Comparison of ENCODE assay signal across 26 mouse cellular contexts in genomic region chr7:111787921-111788320, GRCm38 (mm10). TPM values are rescaled to one million over a fixed set of nuclear protein-coding genes. Genes with fewer than 3 reads are reported as not detected.
A peak's percentile ranks its signal among the peaks of the same experiment; 100 is the strongest.
DNase-seq lines count a peak whose midpoint lies in the region; ATAC-seq and TF ChIP-seq lines count a peak whose summit lies in the region.
"Had no signal": no experiment of that assay in that cellular context is flagged by ENCODE, and none has a peak within 500 bp of the region (broad histone marks: within the 10 kb centered on the region; RNA-seq: fewer than 3 reads in every experiment).

No protein-coding gene starts in this region.

- 0 out of 2 replicates have a peak, but pooled peaks cover 7% of the 10 kb centered on the region for H3K4me1 ChIP-seq in kidney, postnatal 0 days (replicated peaks; ENCODE audit: insufficient read depth, low read length)
- H3K4me1 ChIP-seq in kidney, embryonic 14.5 days (ENCODE audit: control insufficient read depth, insufficient read depth, low read length): peaks cover 10% of the 10 kb centered on the region; the same call in 1 of the 2 replicates
- H3K4me1 ChIP-seq in lung, embryonic 15.5 days: peaks cover 31% of the 10 kb centered on the region
- H3K4me1 ChIP-seq in lung, postnatal 0 days (ENCODE audit: insufficient read depth, low read depth, low read length): no peaks in the 10 kb centered on the region; the same call in 1 of the 2 replicates
- H3K4me1 ChIP-seq: embryonic facial prominence, embryonic 15.5 days had no signal

- TF ChIP-seq CTCF in kidney, postnatal 0 days (IDR thresholded peaks at IDR 0.05; ENCODE audit: low read depth): no peak
- TF ChIP-seq CTCF in lung, postnatal 0 days (IDR thresholded peaks at IDR 0.05): no peak
- no peak for TF ChIP-seq CTCF in left cerebral cortex, adult 2 months (IDR thresholded peaks at IDR 0.05)

- no peak overlapping the region for H3K27ac ChIP-seq in kidney, postnatal 0 days
- no peak overlapping the region for H3K27ac ChIP-seq in kidney, embryonic 14.5 days (ENCODE audit: low read depth, low read length)
- H3K27ac ChIP-seq in lung, embryonic 15.5 days: no peak overlapping the region
- H3K27ac ChIP-seq in lung, postnatal 0 days (ENCODE audit: low read length): no peak overlapping the region
- H3K27ac ChIP-seq in left cerebral cortex, adult 2 months: no peak overlapping the region
- H3K27ac ChIP-seq: embryonic facial prominence, embryonic 13.5 days; embryonic facial prominence, embryonic 15.5 days; forebrain, embryonic 10.5 days; forebrain, embryonic 12.5 days had no signal

- no peak for ATAC-seq in kidney, postnatal 0 days (replicated peaks; ENCODE audit: low FRiP score, low read depth)
- ATAC-seq in kidney, embryonic 14.5 days (ENCODE audit: low FRiP score, low TSS enrichment): no peak; the same call in 1 of the 2 replicates
- ATAC-seq in lung, embryonic 15.5 days (ENCODE audit: borderline replicate concordance, extremely low read depth, low FRiP score, low TSS enrichment): peak; percentile 50; the same call in 1 of the 2 replicates
- ATAC-seq in lung, postnatal 0 days: peak; percentile 61
- ATAC-seq: forebrain, embryonic 14.5 days had no signal

- H3K27me3 ChIP-seq in kidney, postnatal 0 days (ENCODE audit: insufficient read depth, low read length): no peaks in the 10 kb centered on the region
- H3K27me3 ChIP-seq in kidney, embryonic 14.5 days (ENCODE audit: control insufficient read depth, insufficient read depth, low read length): no peaks in the 10 kb centered on the region
- no peaks in the 10 kb centered on the region for H3K27me3 ChIP-seq in lung, embryonic 15.5 days
- no peaks in the 10 kb centered on the region for H3K27me3 ChIP-seq in lung, postnatal 0 days (replicated peaks; ENCODE audit: insufficient read depth, low read length)
- H3K27me3 ChIP-seq: embryonic facial prominence, embryonic 13.5 days; embryonic facial prominence, embryonic 15.5 days had no signal

- no peaks in the 10 kb centered on the region for H3K36me3 ChIP-seq in kidney, postnatal 0 days (ENCODE audit: insufficient read depth, low read length)
- no peaks in the 10 kb centered on the region for H3K36me3 ChIP-seq in kidney, embryonic 14.5 days (ENCODE audit: control insufficient read depth, insufficient read depth, low read length)
- H3K36me3 ChIP-seq in lung, embryonic 15.5 days: no peaks in the 10 kb centered on the region
- H3K36me3 ChIP-seq in lung, postnatal 0 days (ENCODE audit: insufficient read depth, low read length): no peaks in the 10 kb centered on the region
- H3K36me3 ChIP-seq: embryonic facial prominence, embryonic 13.5 days; embryonic facial prominence, embryonic 15.5 days; forebrain, embryonic 10.5 days; forebrain, embryonic 12.5 days had no signal

- no peak for TF ChIP-seq EP300 in lung, postnatal 0 days (IDR thresholded peaks at IDR 0.05)

- 23% methylated on average over 2 of the region's 2 CpGs for WGBS in kidney, postnatal 0 days
- 45% methylated on average over 2 of the region's 2 CpGs for WGBS in kidney, embryonic 14.5 days
- WGBS in lung, embryonic 15.5 days: 23% methylated on average over 2 of the region's 2 CpGs
- 24% methylated on average over 2 of the region's 2 CpGs for WGBS in lung, postnatal 0 days

- no peak overlapping the region for H3K4me2 ChIP-seq in kidney, postnatal 0 days (ENCODE audit: low read length)
- H3K4me2 ChIP-seq in kidney, embryonic 14.5 days (replicated peaks; ENCODE audit: low read depth, low read length): no peak overlapping the region
- H3K4me2 ChIP-seq in lung, embryonic 15.5 days: peak overlapping the region; percentile 16; the same call in 1 of the 2 replicates
- H3K4me2 ChIP-seq in lung, postnatal 0 days (replicated peaks; ENCODE audit: low read depth, low read length): no peak overlapping the region
- H3K4me2 ChIP-seq: embryonic facial prominence, embryonic 13.5 days; embryonic facial prominence, embryonic 15.5 days; forebrain, embryonic 12.5 days had no signal

- no peak overlapping the region for H3K4me3 ChIP-seq in kidney, postnatal 0 days (replicated peaks; ENCODE audit: low read depth, low read length)
- no peak overlapping the region for H3K4me3 ChIP-seq in kidney, embryonic 14.5 days (ENCODE audit: low read length)
- H3K4me3 ChIP-seq in lung, embryonic 15.5 days: no peak overlapping the region
- H3K4me3 ChIP-seq in lung, postnatal 0 days (ENCODE audit: low read depth, low read length): no peak overlapping the region
- no peak overlapping the region for H3K4me3 ChIP-seq in left cerebral cortex, adult 2 months
- H3K4me3 ChIP-seq: embryonic facial prominence, embryonic 13.5 days; embryonic facial prominence, embryonic 15.5 days; erythroblast, embryonic 14.5 days; forebrain, embryonic 10.5 days; forebrain, embryonic 12.5 days had no signal

- intact Hi-C loops in left cerebral cortex, adult 2 months (cut with DNase I): no loop called here

- no peak overlapping the region for H3K9ac ChIP-seq in kidney, postnatal 0 days (ENCODE audit: low read depth, low read length)
- H3K9ac ChIP-seq in kidney, embryonic 14.5 days (ENCODE audit: low read depth, low read length): no peak overlapping the region
- H3K9ac ChIP-seq in lung, embryonic 15.5 days: no peak overlapping the region
- H3K9ac ChIP-seq in lung, postnatal 0 days (replicated peaks; ENCODE audit: low read depth): no peak overlapping the region
- H3K9ac ChIP-seq: embryonic facial prominence, embryonic 13.5 days; embryonic facial prominence, embryonic 15.5 days; forebrain, embryonic 12.5 days had no signal

- peak; percentile 40 for DNase-seq in kidney, postnatal 0 days (ENCODE audit: low spot score)
- DNase-seq in lung, postnatal 14 days: no peak
- peak; percentile 61 for DNase-seq in lung, postnatal 0 days (ENCODE audit: low spot score)
- no peak for DNase-seq in lung, postnatal 25 days (ENCODE audit: low spot score)
- DNase-seq in lung, postnatal 36 days: peak; percentile 24
- no peak for DNase-seq in left cerebral cortex, adult 2 months (ENCODE audit: extremely low spot score in 1 of 2, low spot score in 2 of 2)
- DNase-seq: adrenal gland, adult 2 months; adrenal gland, postnatal 10 days; adrenal gland, postnatal 25 days; cerebellum, adult 11 months; cerebellum, adult 18-20 months; cerebellum, adult 8-10 months; cerebellum, adult 9-11 months; cerebellum, postnatal 14 days; cerebellum, postnatal 36 days; embryo, embryonic 11 days had no signal

- no peaks in the 10 kb centered on the region for H3K9me3 ChIP-seq in kidney, postnatal 0 days (replicated peaks; ENCODE audit: low read length)
- H3K9me3 ChIP-seq in kidney, embryonic 14.5 days (ENCODE audit: control insufficient read depth, low read length): no peaks in the 10 kb centered on the region
- H3K9me3 ChIP-seq in lung, embryonic 15.5 days: no peaks in the 10 kb centered on the region
- no peaks in the 10 kb centered on the region for H3K9me3 ChIP-seq in lung, postnatal 0 days (ENCODE audit: low read length)
- H3K9me3 ChIP-seq: embryonic facial prominence, embryonic 13.5 days; embryonic facial prominence, embryonic 15.5 days; forebrain, embryonic 10.5 days; forebrain, embryonic 12.5 days had no signal

RNA-seq across cellular contexts. Expression of gene Galnt18, which starts 8.1 kb away (rescaled TPM):
- polyA plus RNA-seq in kidney, postnatal 0 days (2015; fragmentation: Nextera tagmentation; extraction: Ambion mirVana): 52.1 and 53.3 TPM in 2 replicates
- polyA plus RNA-seq in kidney, embryonic 14.5 days (2014; fragmentation: Nextera tagmentation; extraction: Ambion mirVana): 11.3 and 17.8 TPM in 2 replicates
- 35.8 and 38.2 TPM in 2 replicates for polyA plus RNA-seq in lung, embryonic 15.5 days (2015; fragmentation: Nextera tagmentation; extraction: Ambion mirVana)
- 112 and 125 TPM in 2 replicates for polyA plus RNA-seq in lung, postnatal 0 days (2015; fragmentation: Nextera tagmentation; extraction: Ambion mirVana)
- 10 to 100 TPM; 42.0 to 42.3 TPM for total RNA-seq in left cerebral cortex, adult 2 months (2021)
- total RNA-seq: common myeloid progenitor, adult 5-6 weeks; MEL had no signal
- polyA plus RNA-seq: erythroblast, embryonic 14.5 days had no signal

Comparison
In these comparisons a context has a peak if more than half of its experiments do, and no peak if none do; other contexts are left out.
1. DNase-seq: peak in kidney, postnatal 0 days (single experiment), lung, postnatal 0 days (single experiment) and lung, postnatal 36 days (single experiment); none in lung, postnatal 14 days (single experiment), lung, postnatal 25 days (single experiment) and left cerebral cortex, adult 2 months (0 of 2).
2. ATAC-seq: peak in lung, embryonic 15.5 days (single experiment) and lung, postnatal 0 days (single experiment); none in kidney, postnatal 0 days (single experiment) and kidney, embryonic 14.5 days (single experiment).